11 mouse cellular contexts compared by ENCODE assay signal in the genomic region with DNA sequence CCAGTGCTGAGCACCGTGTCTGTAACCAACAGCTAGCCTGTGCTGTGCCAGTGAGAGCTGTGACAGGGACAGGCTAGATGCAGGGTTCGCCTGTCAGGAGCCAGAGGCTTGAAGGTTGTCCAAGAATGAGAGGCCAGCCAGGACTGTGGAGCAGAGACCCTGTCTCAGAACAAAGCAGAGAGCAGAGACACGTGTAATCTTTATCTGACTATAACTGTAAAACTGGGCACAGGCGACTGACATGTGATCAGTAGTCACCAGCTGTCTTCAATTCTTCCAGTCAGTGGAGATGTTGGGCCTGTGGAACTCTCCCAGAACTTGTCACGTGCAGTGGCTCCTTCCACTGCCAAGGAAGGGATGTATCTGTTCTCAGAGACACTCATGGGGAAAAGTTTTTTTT. TPM values are rescaled to one million over a fixed set of nuclear protein-coding genes. Genes with fewer than 3 reads are reported as not detected.
DNase-seq lines count a peak whose midpoint lies in the region; ATAC-seq and TF ChIP-seq lines count a peak whose summit lies in the region.
"Had no signal": no experiment of that assay in that cellular context is flagged by ENCODE, and none has a peak within 500 bp of the region (broad histone marks: within the 10 kb centered on the region; RNA-seq: fewer than 3 reads in every experiment).

No protein-coding gene starts in this region.

- 0 out of 2 replicates have a peak, but pooled peaks have one; percentile 36 for ATAC-seq in cerebellum, adult (ENCODE audit: insufficient number of reproducible peaks, low FRiP score, low TSS enrichment)
- ATAC-seq in intestine, postnatal 0 days = no peak
- no peak for ATAC-seq in intestine, embryonic 15.5 days
- peak; percentile 85 for ATAC-seq in heart, embryonic 16.5 days (replicated peaks; ENCODE audit: extremely low read depth, insufficient read depth, low FRiP score)
- ATAC-seq in lung, postnatal 0 days = peak; percentile 75

- H3K4me1 ChIP-seq in intestine, postnatal 0 days (replicated peaks; ENCODE audit: control insufficient read depth, insufficient read depth, low read length) = no peaks in the 10 kb centered on the region
- peaks cover 8% of the 10 kb centered on the region for H3K4me1 ChIP-seq in intestine, embryonic 15.5 days (replicated peaks)
- H3K4me1 ChIP-seq in heart, embryonic 16.5 days (ENCODE audit: control insufficient read depth, insufficient read depth, low read length) = peaks cover 35% of the 10 kb centered on the region
- H3K4me1 ChIP-seq in lung, postnatal 0 days (ENCODE audit: insufficient read depth, low read depth, low read length) = no peaks in the 10 kb centered on the region
- H3K4me1 ChIP-seq: embryonic facial prominence, embryonic 15.5 days had no signal

- TF ChIP-seq EP300 in lung, postnatal 0 days (IDR thresholded peaks at IDR 0.05) = no peak

- no peaks in the 10 kb centered on the region for H3K27me3 ChIP-seq in intestine, postnatal 0 days (replicated peaks; ENCODE audit: control insufficient read depth, insufficient read depth, low read length)
- H3K27me3 ChIP-seq in intestine, embryonic 15.5 days (replicated peaks) = no peaks in the 10 kb centered on the region
- no peaks in the 10 kb centered on the region for H3K27me3 ChIP-seq in heart, embryonic 16.5 days (ENCODE audit: control insufficient read depth, insufficient read depth, low read length)
- no peaks in the 10 kb centered on the region for H3K27me3 ChIP-seq in lung, postnatal 0 days (replicated peaks; ENCODE audit: insufficient read depth, low read length)
- H3K27me3 ChIP-seq: embryonic facial prominence, embryonic 15.5 days had no signal

- 84% methylated on average over 5 of the region's 5 CpGs for WGBS in intestine, postnatal 0 days
- 89% methylated on average over 5 of the region's 5 CpGs for whole genome bisulfite sequencing in intestine, embryonic 15.5 days
- 45% methylated on average over 5 of the region's 5 CpGs for WGBS in heart, embryonic 16.5 days
- 70% methylated on average over 5 of the region's 5 CpGs for WGBS in lung, postnatal 0 days

- no peak overlapping the region for H3K4me2 ChIP-seq in intestine, postnatal 0 days (replicated peaks; ENCODE audit: low read depth)
- no peak overlapping the region for H3K4me2 ChIP-seq in intestine, embryonic 15.5 days (replicated peaks)
- H3K4me2 ChIP-seq in heart, embryonic 16.5 days (ENCODE audit: low read depth, low read length) = no peak overlapping the region
- no peak overlapping the region for H3K4me2 ChIP-seq in lung, postnatal 0 days (replicated peaks; ENCODE audit: low read depth, low read length)
- H3K4me2 ChIP-seq: embryonic facial prominence, embryonic 15.5 days had no signal

- H3K4me3 ChIP-seq in intestine, postnatal 0 days (ENCODE audit: low read depth, low read length) = no peak overlapping the region
- no peak overlapping the region for H3K4me3 ChIP-seq in intestine, embryonic 15.5 days (replicated peaks)
- H3K4me3 ChIP-seq in heart, embryonic 16.5 days (ENCODE audit: low read length) = no peak overlapping the region
- no peak overlapping the region for H3K4me3 ChIP-seq in lung, postnatal 0 days (ENCODE audit: low read depth, low read length)
- H3K4me3 ChIP-seq: embryonic facial prominence, embryonic 15.5 days; myocyte had no signal

- peaks cover 76% of the 10 kb centered on the region for H3K36me3 ChIP-seq in intestine, postnatal 0 days (ENCODE audit: control insufficient read depth, insufficient read depth)
- H3K36me3 ChIP-seq in intestine, embryonic 15.5 days = peaks cover 53% of the 10 kb centered on the region
- H3K36me3 ChIP-seq in heart, embryonic 16.5 days (ENCODE audit: control insufficient read depth, insufficient read depth) = peaks cover 45% of the 10 kb centered on the region
- H3K36me3 ChIP-seq in lung, postnatal 0 days (ENCODE audit: insufficient read depth, low read length) = peaks cover 42% of the 10 kb centered on the region

- TF ChIP-seq CTCF in intestine, postnatal 0 days (IDR thresholded peaks at IDR 0.05; ENCODE audit: low read depth) = no peak
- TF ChIP-seq CTCF in lung, postnatal 0 days (IDR thresholded peaks at IDR 0.05) = no peak

- peak overlapping the region; percentile 7; the same call in 1 of the 2 replicates for H3K27ac ChIP-seq in intestine, postnatal 0 days (ENCODE audit: low read depth, low read length)
- no peak overlapping the region for H3K27ac ChIP-seq in intestine, embryonic 15.5 days
- peak overlapping the region; percentile 77 for H3K27ac ChIP-seq in heart, embryonic 16.5 days (ENCODE audit: low read length)
- H3K27ac ChIP-seq in lung, postnatal 0 days (ENCODE audit: low read length) = no peak overlapping the region
- H3K27ac ChIP-seq: embryonic facial prominence, embryonic 15.5 days had no signal

- no peak for DNase-seq in cerebellum, adult 11 months
- peak; percentile 87 for DNase-seq in lung, postnatal 0 days (ENCODE audit: low spot score)
- DNase-seq in spleen, postnatal 36 days (ENCODE audit: low spot score in 2 of 2) = no peak
- DNase-seq in kidney, postnatal 25 days = no peak
- DNase-seq: thymus, postnatal 14 days had no signal

- no peaks in the 10 kb centered on the region for H3K9me3 ChIP-seq in intestine, postnatal 0 days (ENCODE audit: control insufficient read depth)
- no peaks in the 10 kb centered on the region for H3K9me3 ChIP-seq in intestine, embryonic 15.5 days
- H3K9me3 ChIP-seq in heart, embryonic 16.5 days (replicated peaks; ENCODE audit: control insufficient read depth, low read length) = no peaks in the 10 kb centered on the region
- no peaks in the 10 kb centered on the region for H3K9me3 ChIP-seq in lung, postnatal 0 days (ENCODE audit: low read length)
- H3K9me3 ChIP-seq: embryonic facial prominence, embryonic 15.5 days had no signal

- H3K9ac ChIP-seq in intestine, postnatal 0 days (ENCODE audit: low read depth, low read length) = no peak overlapping the region
- H3K9ac ChIP-seq in intestine, embryonic 15.5 days = no peak overlapping the region
- peak overlapping the region; percentile 40; the same call in 1 of the 2 replicates for H3K9ac ChIP-seq in heart, embryonic 16.5 days (ENCODE audit: low read length)
- H3K9ac ChIP-seq in lung, postnatal 0 days (replicated peaks; ENCODE audit: low read depth) = no peak overlapping the region
- H3K9ac ChIP-seq: embryonic facial prominence, embryonic 15.5 days had no signal

RNA-seq across cellular contexts. Expression of gene Arpc3, which starts 11.1 kb away (rescaled TPM):
- polyA plus RNA-seq in intestine, postnatal 0 days (2015; fragmentation: Nextera tagmentation; extraction: Ambion mirVana) = 166 and 171 TPM in 2 replicates
- polyA plus RNA-seq in intestine, embryonic 15.5 days (2015; fragmentation: Nextera tagmentation; extraction: Ambion mirVana) = 128 and 138 TPM in 2 replicates
- polyA plus RNA-seq in heart, embryonic 16.5 days (2015; fragmentation: Nextera tagmentation; extraction: Ambion mirVana) = 97.0 and 118 TPM in 2 replicates
- polyA plus RNA-seq in lung, postnatal 0 days (2015; fragmentation: Nextera tagmentation; extraction: Ambion mirVana) = 169 and 177 TPM in 2 replicates

RNA-seq across cellular contexts. Expression of gene Anapc7, which starts 18.7 kb away (rescaled TPM):
- 22.5 and 22.8 TPM in 2 replicates for polyA plus RNA-seq in intestine, postnatal 0 days (2015; fragmentation: Nextera tagmentation; extraction: Ambion mirVana)
- 35.2 and 38.3 TPM in 2 replicates for polyA plus RNA-seq in intestine, embryonic 15.5 days (2015; fragmentation: Nextera tagmentation; extraction: Ambion mirVana)
- polyA plus RNA-seq in heart, embryonic 16.5 days (2015; fragmentation: Nextera tagmentation; extraction: Ambion mirVana) = 39.4 and 40.2 TPM in 2 replicates
- polyA plus RNA-seq in lung, postnatal 0 days (2015; fragmentation: Nextera tagmentation; extraction: Ambion mirVana) = 25.2 and 26.5 TPM in 2 replicates

RNA-seq across cellular contexts. Expression of gene Fam216a, which starts 30.6 kb away (rescaled TPM):
- 15.1 and 15.9 TPM in 2 replicates for polyA plus RNA-seq in intestine, postnatal 0 days (2015; fragmentation: Nextera tagmentation; extraction: Ambion mirVana)
- polyA plus RNA-seq in intestine, embryonic 15.5 days (2015; fragmentation: Nextera tagmentation; extraction: Ambion mirVana) = 44.0 and 48.0 TPM in 2 replicates
- 50.7 and 51.7 TPM in 2 replicates for polyA plus RNA-seq in heart, embryonic 16.5 days (2015; fragmentation: Nextera tagmentation; extraction: Ambion mirVana)
- polyA plus RNA-seq in lung, postnatal 0 days (2015; fragmentation: Nextera tagmentation; extraction: Ambion mirVana) = 41.0 and 42.1 TPM in 2 replicates

RNA-seq across cellular contexts. Expression of gene Gpn3, which starts 31.1 kb away (rescaled TPM):
- polyA plus RNA-seq in intestine, postnatal 0 days (2015; fragmentation: Nextera tagmentation; extraction: Ambion mirVana) = 34.1 and 37.3 TPM in 2 replicates
- 62.9 and 67.2 TPM in 2 replicates for polyA plus RNA-seq in intestine, embryonic 15.5 days (2015; fragmentation: Nextera tagmentation; extraction: Ambion mirVana)
- 51.3 and 68.6 TPM in 2 replicates for polyA plus RNA-seq in heart, embryonic 16.5 days (2015; fragmentation: Nextera tagmentation; extraction: Ambion mirVana)
- 61.2 and 69.2 TPM in 2 replicates for polyA plus RNA-seq in lung, postnatal 0 days (2015; fragmentation: Nextera tagmentation; extraction: Ambion mirVana)

RNA-seq across cellular contexts. Expression of gene Vps29, which starts 48.6 kb away (rescaled TPM):
- polyA plus RNA-seq in intestine, postnatal 0 days (2015; fragmentation: Nextera tagmentation; extraction: Ambion mirVana) = 333 and 338 TPM in 2 replicates
- polyA plus RNA-seq in intestine, embryonic 15.5 days (2015; fragmentation: Nextera tagmentation; extraction: Ambion mirVana) = 268 and 278 TPM in 2 replicates
- 198 and 200 TPM in 2 replicates for polyA plus RNA-seq in heart, embryonic 16.5 days (2015; fragmentation: Nextera tagmentation; extraction: Ambion mirVana)
- polyA plus RNA-seq in lung, postnatal 0 days (2015; fragmentation: Nextera tagmentation; extraction: Ambion mirVana) = 189 and 193 TPM in 2 replicates

Comparison
In these comparisons a context has a peak if more than half of its experiments do, and no peak if none do; other contexts are left out.
1. H3K27ac ChIP-seq: peak in intestine, postnatal 0 days (single experiment) and heart, embryonic 16.5 days (single experiment); none in intestine, embryonic 15.5 days (single experiment) and lung, postnatal 0 days (single experiment).
2. ATAC-seq: peak in cerebellum, adult (single experiment), heart, embryonic 16.5 days (single experiment) and lung, postnatal 0 days (single experiment); none in intestine, postnatal 0 days (single experiment) and intestine, embryonic 15.5 days (single experiment).